Mouse (Mus musculus): ENCODE measurements around the gene Lurap1l.

GRCm38 (mm10) chr4:80864511-80864922 lies 45.9 kb upstream of the Lurap1l start:
- TF ChIP-seq CTCF (conservative IDR thresholded peaks at IDR 0.05; ENCODE audit: insufficient read depth, insufficient read length, low read depth, low read length) (no peak), POLR2A (IDR thresholded peaks at IDR 0.05; ENCODE audit: low read depth, low read length) (no peak)

All from kidney, adult 2 months (tissue).